Mouse (Mus musculus) embryonic facial prominence, embryonic 13.5 days (tissue): ENCODE data around the gene Mafb. TPM values are rescaled to one million over a fixed set of nuclear protein-coding genes. Genes with fewer than 3 reads are reported as not detected.

Source experiments
- ATAC-seq: fragments of 200-750 bp; cut with Nextera tagmentation; 2 replicates; pipeline ENCODE4 v1.8.0; 2017; ENCODE audit warnings: low read depth; ENCODE audit not compliant: insufficient number of reproducible peaks, insufficient read depth, low FRiP score, low TSS enrichment
- H3K27ac ChIP-seq: fragments of 300-500 bp; sonication (generic); 2 replicates; pipeline ENCODE4 v1.5.1; 2015; ENCODE audit warnings: moderate library complexity, mild to moderate bottlenecking, inconsistent platforms
- H3K27me3 ChIP-seq: fragments of 300-500 bp; sonication (generic); 2 replicates; pipeline ENCODE4 v1.6.1; 2015; ENCODE audit warnings: mild to moderate bottlenecking, inconsistent platforms
- H3K36me3 ChIP-seq: fragments of 300-500 bp; sonication (generic); 2 replicates; pipeline ENCODE4 v1.6.1; 2015; ENCODE audit warnings: mild to moderate bottlenecking, inconsistent platforms
- H3K4me1 ChIP-seq: fragments of 300-500 bp; sonication (generic); 2 replicates; pipeline ENCODE4 v1.6.1; 2015; ENCODE audit warnings: inconsistent platforms
- H3K4me2 ChIP-seq: fragments of 300-500 bp; sonication (generic); 2 replicates; pipeline ENCODE4 v1.6.1; 2015; ENCODE audit warnings: moderate library complexity, mild to moderate bottlenecking, inconsistent platforms
- H3K4me3 ChIP-seq: fragments of 300-500 bp; sonication (generic); 2 replicates; pipeline ENCODE4 v1.5.1; 2015; ENCODE audit warnings: mild to moderate bottlenecking, inconsistent platforms
- H3K9ac ChIP-seq: fragments of 300-500 bp; sonication (generic); 2 replicates; pipeline ENCODE4 v1.6.1; 2015; ENCODE audit warnings: mild to moderate bottlenecking, inconsistent platforms
- H3K9me3 ChIP-seq: fragments of 300-500 bp; sonication (generic); 2 replicates; pipeline ENCODE4 v1.6.1; 2016; ENCODE audit warnings: inconsistent platforms
- WGBS: fragments of 180-500 bp; shearing (Covaris S2); methylation state at CpG from one replicate; pipeline ENCODE4 v1.1.7; 2015; ENCODE audit warnings: mixed read lengths; 5-methylcytosine and 5-hydroxymethylcytosine counted together
- polyA plus RNA-seq: library from polyadenylated mRNA; unstranded; fragments of >200 nt; fragmentation: Nextera tagmentation; extraction: Ambion mirVana; gene quantifications from 2 replicates; pipeline ENCODE4 v1.2.1, GENCODE M21; 2015

Gene Mafb
- 24.2 and 26.8 TPM in 2 replicates for polyA plus RNA-seq

- no peaks in the 10 kb centered on the region for H3K36me3 ChIP-seq
- H3K4me1 ChIP-seq = peaks cover 50% of the 10 kb centered on the region
- WGBS = 0% methylated on average over 37 of the region's 37 CpGs
- peak within 1 kb of the TSS; percentile 93 for H3K4me2 ChIP-seq
- peak within 1 kb of the TSS; percentile 84 for H3K9ac ChIP-seq
- H3K4me3 ChIP-seq = peak within 1 kb of the TSS; percentile 65
- H3K27me3 ChIP-seq = peaks cover 77% of the 10 kb centered on the region
- H3K27ac ChIP-seq = peak within 1 kb of the TSS; percentile 90
- ATAC-seq = peak; percentile 89
- no peaks in the 10 kb centered on the region for H3K9me3 ChIP-seq
Measured at GRCm38 (mm10) chr2:160366980-160367338, at the start of gene Mafb. Gene Mafb (minus strand): TSS chr2:160367065.

GRCm38 (mm10) chr2:160415161-160415560 is 48.3 kb upstream of the Mafb start:
- no peak overlapping the region for H3K9ac ChIP-seq
- WGBS = 91% methylated on average over 8 of the region's 8 CpGs
- H3K4me3 ChIP-seq = no peak overlapping the region

GRCm38 (mm10) chr2:160414736-160415135 is 47.9 kb upstream of the Mafb start:
- 84% methylated on average over 11 of the region's 11 CpGs for WGBS

More at GRCm38 (mm10) chr2:160415161-160415560, 48.3 kb upstream of the Mafb start:
- Histone ChIP-seq H3K4me2 (no peak overlapping the region), H3K27me3 (no peaks in the 10 kb centered on the region), H3K36me3 (no peaks in the 10 kb centered on the region), H3K4me1 (peaks cover 4% of the 10 kb centered on the region; the same call in 1 of the 2 replicates), H3K27ac (no peak overlapping the region), H3K9me3 (no peaks in the 10 kb centered on the region)
- ATAC-seq = no peak

GRCm38 (mm10) chr2:160413982-160414381 is 47.1 kb upstream of the Mafb start:
- ATAC-seq = no peak
- WGBS = 97% methylated on average over 5 of the region's 5 CpGs
- no peaks in the 10 kb centered on the region for H3K36me3 ChIP-seq

More at GRCm38 (mm10) chr2:160414736-160415135, 47.9 kb upstream of the Mafb start:
- no peak overlapping the region for H3K4me3 ChIP-seq
- no peak for ATAC-seq
- no peak overlapping the region for H3K4me2 ChIP-seq
- no peak overlapping the region for H3K27ac ChIP-seq
- peaks cover 4% of the 10 kb centered on the region; the same call in 1 of the 2 replicates for H3K4me1 ChIP-seq
- H3K9me3 ChIP-seq = no peaks in the 10 kb centered on the region
- no peaks in the 10 kb centered on the region for H3K27me3 ChIP-seq
- no peaks in the 10 kb centered on the region for H3K36me3 ChIP-seq
- no peak overlapping the region for H3K9ac ChIP-seq

GRCm38 (mm10) chr2:160413055-160413454 is 46.2 kb upstream of the Mafb start:
- no peaks in the 10 kb centered on the region for H3K36me3 ChIP-seq
- no peaks in the 10 kb centered on the region for H3K9me3 ChIP-seq
- H3K27me3 ChIP-seq = no peaks in the 10 kb centered on the region
- no peak overlapping the region for H3K9ac ChIP-seq
- H3K4me1 ChIP-seq = no peaks in the 10 kb centered on the region
- H3K4me2 ChIP-seq = no peak overlapping the region
- no peak overlapping the region for H3K27ac ChIP-seq
- H3K4me3 ChIP-seq = no peak overlapping the region
- WGBS = 60% methylated on average over 12 of the region's 12 CpGs
- ATAC-seq = no peak

More at GRCm38 (mm10) chr2:160413982-160414381, 47.1 kb upstream of the Mafb start:
- Histone ChIP-seq H3K9ac (no peak overlapping the region), H3K4me3 (no peak overlapping the region), H3K27ac (no peak overlapping the region), H3K4me2 (no peak overlapping the region), H3K4me1 (no peaks in the 10 kb centered on the region), H3K9me3 (no peaks in the 10 kb centered on the region), H3K27me3 (no peaks in the 10 kb centered on the region)

- no peak for ATAC-seq
- no peaks in the 10 kb centered on the region for H3K9me3 ChIP-seq
- no peak overlapping the region for H3K9ac ChIP-seq
- H3K36me3 ChIP-seq = no peaks in the 10 kb centered on the region
- H3K27me3 ChIP-seq = no peaks in the 10 kb centered on the region
- WGBS = 79% methylated on average over 7 of the region's 7 CpGs
- H3K4me2 ChIP-seq = no peak overlapping the region
- H3K4me3 ChIP-seq = no peak overlapping the region
- H3K4me1 ChIP-seq = no peaks in the 10 kb centered on the region
- H3K27ac ChIP-seq = no peak overlapping the region
Measured at GRCm38 (mm10) chr2:160411431-160411830, 44.6 kb upstream of the Mafb start.

GRCm38 (mm10) chr2:160407720-160408119 is 40.9 kb upstream of the Mafb start:
- 86% methylated on average over 3 of the region's 3 CpGs for WGBS
- ATAC-seq = no peak; the same call in 1 of the 2 replicates

GRCm38 (mm10) chr2:160397747-160398146 is 30.9 kb upstream of the Mafb start:
- 79% methylated on average over 12 of the region's 12 CpGs for WGBS
- no peaks in the 10 kb centered on the region for H3K27me3 ChIP-seq
- no peak overlapping the region for H3K4me2 ChIP-seq

More at GRCm38 (mm10) chr2:160407720-160408119, 40.9 kb upstream of the Mafb start:
- Histone ChIP-seq H3K9me3 (no peaks in the 10 kb centered on the region), H3K4me3 (no peak overlapping the region), H3K4me2 (no peak overlapping the region), H3K27me3 (no peaks in the 10 kb centered on the region), H3K9ac (no peak overlapping the region), H3K36me3 (no peaks in the 10 kb centered on the region), H3K27ac (no peak overlapping the region), H3K4me1 (no peaks in the 10 kb centered on the region)

GRCm38 (mm10) chr2:160394735-160395134 is 27.9 kb upstream of the Mafb start:
- H3K4me1 ChIP-seq = no peaks in the 10 kb centered on the region
- WGBS = 74% methylated on average over 7 of the region's 7 CpGs
- H3K9ac ChIP-seq = no peak overlapping the region
- no peaks in the 10 kb centered on the region for H3K36me3 ChIP-seq
- no peaks in the 10 kb centered on the region for H3K9me3 ChIP-seq
- H3K4me2 ChIP-seq = no peak overlapping the region
- H3K27me3 ChIP-seq = 0 out of 2 replicates have a peak, but pooled peaks cover 4% of the 10 kb centered on the region
- H3K4me3 ChIP-seq = no peak overlapping the region
- ATAC-seq = no peak
- H3K27ac ChIP-seq = no peak overlapping the region

More at GRCm38 (mm10) chr2:160397747-160398146, 30.9 kb upstream of the Mafb start:
- Histone ChIP-seq H3K27ac (no peak overlapping the region), H3K4me3 (no peak overlapping the region), H3K36me3 (no peaks in the 10 kb centered on the region), H3K9ac (no peak overlapping the region), H3K9me3 (no peaks in the 10 kb centered on the region), H3K4me1 (no peaks in the 10 kb centered on the region)
- ATAC-seq = no peak

- H3K27me3 ChIP-seq = 0 out of 2 replicates have a peak, but pooled peaks cover 4% of the 10 kb centered on the region
- no peak overlapping the region for H3K4me2 ChIP-seq
- no peak overlapping the region for H3K4me3 ChIP-seq
- no peaks in the 10 kb centered on the region for H3K4me1 ChIP-seq
- no peak overlapping the region for H3K27ac ChIP-seq
- no peaks in the 10 kb centered on the region for H3K36me3 ChIP-seq
- no peaks in the 10 kb centered on the region for H3K9me3 ChIP-seq
- no peak for ATAC-seq
- H3K9ac ChIP-seq = no peak overlapping the region
- WGBS = 80% methylated on average over 3 of the region's 3 CpGs
Measured at GRCm38 (mm10) chr2:160392648-160393047, 25.8 kb upstream of the Mafb start.

GRCm38 (mm10) chr2:160388596-160388995 is 21.7 kb upstream of the Mafb start:
- H3K27me3 ChIP-seq = 0 out of 2 replicates have a peak, but pooled peaks cover 4% of the 10 kb centered on the region
- H3K4me2 ChIP-seq = no peak overlapping the region
- H3K36me3 ChIP-seq = no peaks in the 10 kb centered on the region
- H3K9ac ChIP-seq = no peak overlapping the region
- no peak for ATAC-seq
- no peak overlapping the region for H3K4me3 ChIP-seq
- 35% methylated on average over 5 of the region's 5 CpGs for WGBS
- H3K27ac ChIP-seq = no peak overlapping the region
- no peaks in the 10 kb centered on the region for H3K4me1 ChIP-seq
- H3K9me3 ChIP-seq = no peaks in the 10 kb centered on the region

- no peaks in the 10 kb centered on the region for H3K36me3 ChIP-seq
- H3K27me3 ChIP-seq = 0 out of 2 replicates have a peak, but pooled peaks cover 2% of the 10 kb centered on the region
- no peak overlapping the region for H3K4me3 ChIP-seq
- WGBS = 57% methylated on average over 3 of the region's 3 CpGs
- H3K4me2 ChIP-seq = no peak overlapping the region
- H3K27ac ChIP-seq = no peak overlapping the region
- no peaks in the 10 kb centered on the region for H3K9me3 ChIP-seq
- no peaks in the 10 kb centered on the region for H3K4me1 ChIP-seq
- ATAC-seq = no peak
- H3K9ac ChIP-seq = no peak overlapping the region
Measured at GRCm38 (mm10) chr2:160383418-160383817, 16.6 kb upstream of the Mafb start.
